Mouse (Mus musculus) lung, adult 2 months (tissue): ENCODE measurements around the gene Pld4.

Source experiments
- CTCF ChIP-seq: fragments of 200-500 bp; IDR thresholded peaks from 2 replicates; pipeline ENCODE4 v1.5.1; 2011; ENCODE audit warnings: mild to moderate bottlenecking, low read length, control low read depth; ENCODE audit not compliant: insufficient read depth
- POLR2A ChIP-seq: fragments of 200-500 bp; IDR thresholded peaks from 2 replicates; pipeline ENCODE4 v1.6.1; 2011; ENCODE audit warnings: low read depth, mild to moderate bottlenecking, control low read depth, low read length, borderline replicate concordance; ENCODE audit errors: extremely low read depth

DNA sequence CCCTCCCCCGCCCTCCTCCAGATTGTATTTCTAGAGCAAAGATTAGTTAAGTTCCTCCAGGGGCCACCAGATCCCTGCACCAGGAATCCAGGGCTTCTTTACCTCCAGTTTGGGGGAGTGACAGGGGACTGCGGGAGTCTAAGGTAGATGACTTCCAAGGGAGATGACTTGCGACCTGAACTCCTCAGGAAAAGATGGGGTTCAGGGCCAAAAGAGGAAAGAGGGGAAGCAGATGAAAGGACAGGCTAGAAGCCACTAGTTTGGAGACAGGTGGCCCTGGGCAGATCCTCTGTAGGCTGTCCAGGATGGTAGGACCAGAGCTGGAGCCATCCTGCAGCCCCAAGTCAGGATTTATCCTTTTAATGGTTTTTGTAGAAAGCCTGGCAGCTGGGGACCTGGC lies 42.5 kb downstream of the Pld4 start:
- TF ChIP-seq CTCF (no peak), POLR2A (no peak)
